Mouse (Mus musculus): Measurements from ENCODE around the gene Hoxc10.

Gene Hoxc10

GRCm38 (mm10) chr15:102945185-102946077 is 21.2 kb upstream of the Hoxc10 start:
- no peak for DNase-seq (ENCODE audit: low spot score)

GRCm38 (mm10) chr15:102947276-102947675 is 19.3 kb upstream of the Hoxc10 start:
- no peak for DNase-seq (ENCODE audit: low spot score)

- DNase-seq (ENCODE audit: low spot score), result no peak
Measured at GRCm38 (mm10) chr15:102948842-102949241, 17.8 kb upstream of the Hoxc10 start.

- DNase-seq (ENCODE audit: low spot score), result no peak
Measured at GRCm38 (mm10) chr15:102949696-102950095, 16.9 kb upstream of the Hoxc10 start.

- DNase-seq (ENCODE audit: low spot score), result no peak
Measured at GRCm38 (mm10) chr15:102950877-102951276, 15.7 kb upstream of the Hoxc10 start.

- no peak for DNase-seq (ENCODE audit: low spot score)
Measured at GRCm38 (mm10) chr15:102953561-102953960, 13.0 kb upstream of the Hoxc10 start.

GRCm38 (mm10) chr15:102954192-102955006 is 12.2 kb upstream of the Hoxc10 start, which contains the start of gene Hoxc11:
Hoxc11 (plus strand) TSS chr15:102954427.
- DNase-seq (ENCODE audit: low spot score), result no peak

- no peak for DNase-seq (ENCODE audit: low spot score)
Measured at GRCm38 (mm10) chr15:102955007-102955382, 11.6 kb upstream of the Hoxc10 start.

- DNase-seq (ENCODE audit: low spot score), result no peak
Measured at GRCm38 (mm10) chr15:102955833-102956640, 10.6 kb upstream of the Hoxc10 start.

- no peak for DNase-seq (ENCODE audit: low spot score)
Measured at GRCm38 (mm10) chr15:102956906-102957305, 9.7 kb upstream of the Hoxc10 start.

- no peak for DNase-seq (ENCODE audit: low spot score)
Measured at GRCm38 (mm10) chr15:102959663-102960191, 6.9 kb upstream of the Hoxc10 start.

GRCm38 (mm10) chr15:102961728-102962127 is 4.9 kb upstream of the Hoxc10 start:
- DNase-seq (ENCODE audit: low spot score), result no peak

GRCm38 (mm10) chr15:102962492-102962891 is 4.1 kb upstream of the Hoxc10 start:
- DNase-seq (ENCODE audit: low spot score), result no peak

- DNase-seq (ENCODE audit: low spot score), result no peak
Measured at GRCm38 (mm10) chr15:102963259-102963658, 3.3 kb upstream of the Hoxc10 start.

GRCm38 (mm10) chr15:102963671-102964640 is 2.6 kb upstream of the Hoxc10 start:
- DNase-seq (ENCODE audit: low spot score), result no peak

GRCm38 (mm10) chr15:102965003-102965891 is 1.3 kb upstream of the Hoxc10 start:
- no peak for DNase-seq (ENCODE audit: low spot score)

- peak; percentile 77 for DNase-seq (ENCODE audit: low spot score)
Measured at GRCm38 (mm10) chr15:102965892-102966775, 462 bp upstream of the Hoxc10 start.

- no peak for DNase-seq (ENCODE audit: low spot score)
Measured at GRCm38 (mm10) chr15:102967312-102967510, 615 bp downstream of the Hoxc10 start, which contains the start of gene Hoxc5. Hoxc5 (plus strand) TSS chr15:102967443.
